Mouse (Mus musculus): Measurements from ENCODE around the gene Rcbtb2. TPM values are rescaled to one million over a fixed set of nuclear protein-coding genes. Genes with fewer than 3 reads are reported as not detected.
"Not testable (repeated sequence)": the region's sequence is repeated elsewhere in the genome, so short reads cannot be mapped to it uniquely, and the experiment has no call there.

Gene Rcbtb2
- polyA plus RNA-seq, 1 experiment from 2014 or later, result 145 TPM

DNA sequence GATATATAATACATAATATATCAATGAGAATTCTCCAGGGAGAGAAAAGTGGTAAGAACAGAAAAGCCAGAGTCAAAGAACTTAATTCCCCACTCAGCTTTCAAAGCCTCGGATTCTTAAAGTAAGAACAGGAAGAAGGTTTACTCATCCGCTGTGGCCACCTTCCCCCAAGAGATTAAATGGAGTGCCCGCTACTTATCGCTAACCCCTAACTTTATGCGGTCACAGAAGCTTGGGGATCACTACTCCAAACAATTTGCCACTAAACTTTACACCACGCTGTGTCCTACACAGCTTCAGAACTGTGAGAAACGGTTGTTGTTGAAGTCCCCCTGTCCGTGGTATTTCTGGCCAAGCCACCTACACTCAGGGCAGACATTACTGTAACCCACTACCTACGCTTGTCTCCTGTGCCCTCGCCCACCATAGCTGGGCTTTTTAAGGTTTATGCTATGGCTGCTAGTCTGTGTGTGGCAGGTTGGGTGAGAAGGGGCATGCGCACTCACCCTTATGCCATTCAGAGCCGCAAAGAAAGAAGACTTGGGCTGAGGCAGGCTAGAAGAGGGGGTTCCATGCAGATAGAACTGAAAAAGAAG, 20.5 kb upstream of the Rcbtb2 start:
- H3K27me3 ChIP-seq (ENCODE audit: control insufficient read depth, insufficient read depth, low read length), result no peaks in the 10 kb centered on the region
- no peaks in the 10 kb centered on the region; the same call in 1 of the 2 replicates for H3K4me1 ChIP-seq (replicated peaks; ENCODE audit: control insufficient read depth, insufficient read depth, low read length)
- no peak overlapping the region for H3K4me2 ChIP-seq (replicated peaks; ENCODE audit: low read depth, low read length)
- no peak overlapping the region for H3K4me3 ChIP-seq (ENCODE audit: low read depth, low read length)
- H3K9ac ChIP-seq (ENCODE audit: low read depth, low read length), result no peak overlapping the region
- 66% methylated on average over 12 of the region's 12 CpGs for WGBS
- no peaks in the 10 kb centered on the region for H3K36me3 ChIP-seq (ENCODE audit: control insufficient read depth, insufficient read depth, low read length)
- no peaks in the 10 kb centered on the region for H3K9me3 ChIP-seq (ENCODE audit: control insufficient read depth, low read length)
- H3K27ac ChIP-seq (ENCODE audit: low read depth, low read length), result no peak overlapping the region
- no peak for DNase-seq (ENCODE audit: low spot score)
- ATAC-seq (ENCODE audit: low FRiP score), result no peak

DNA sequence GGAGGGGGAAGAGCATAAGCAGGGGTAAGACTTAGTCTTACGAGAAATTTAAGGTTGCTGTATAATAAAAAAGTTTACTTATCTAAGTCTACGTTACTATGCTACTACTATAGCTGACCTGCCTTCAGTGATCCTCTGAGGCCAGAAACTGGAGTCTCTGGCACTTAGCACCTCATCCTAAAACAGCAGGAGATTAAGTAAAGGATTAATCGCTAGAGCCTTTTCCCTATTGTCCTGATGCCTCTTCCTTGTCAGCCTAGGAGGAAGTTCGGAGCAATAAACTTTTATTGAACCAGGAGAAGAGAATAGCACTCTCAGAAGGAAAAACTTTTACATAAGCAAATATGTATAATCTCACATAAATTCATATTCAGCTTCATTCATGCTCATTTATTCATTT, 19.9 kb upstream of the Rcbtb2 start:
- not testable (repeated sequence) for H3K27me3 ChIP-seq (ENCODE audit: control insufficient read depth, insufficient read depth, low read length); DNase-seq (ENCODE audit: low spot score); H3K4me3 ChIP-seq (ENCODE audit: low read depth, low read length); H3K4me1 ChIP-seq (replicated peaks; ENCODE audit: control insufficient read depth, insufficient read depth, low read length); H3K4me2 ChIP-seq (replicated peaks; ENCODE audit: low read depth, low read length); ATAC-seq (ENCODE audit: low FRiP score); H3K9me3 ChIP-seq (ENCODE audit: control insufficient read depth, low read length); H3K9ac ChIP-seq (ENCODE audit: low read depth, low read length); H3K27ac ChIP-seq (ENCODE audit: low read depth, low read length); H3K36me3 ChIP-seq (ENCODE audit: control insufficient read depth, insufficient read depth, low read length)
- 36% methylated on average over 4 of the region's 4 CpGs for WGBS

DNA sequence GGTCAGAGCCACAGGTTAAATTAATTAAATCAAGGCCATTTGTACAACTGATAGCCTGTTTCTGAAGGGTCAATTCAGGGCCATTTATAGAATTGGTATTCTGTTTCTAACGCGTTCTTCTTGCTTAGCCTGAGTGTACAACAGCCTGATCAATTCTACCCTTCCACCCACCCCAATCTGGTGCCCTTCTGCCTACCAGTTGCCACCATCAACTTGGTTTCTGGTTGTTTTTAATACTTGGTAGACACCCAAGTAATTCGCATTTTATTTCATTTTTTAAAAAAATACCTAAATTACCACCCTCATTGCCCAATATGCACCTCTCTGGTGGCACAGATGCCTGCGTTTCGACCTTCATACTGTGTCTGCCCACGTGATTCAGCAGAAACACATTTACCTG, 17.9 kb upstream of the Rcbtb2 start:
- DNase-seq (ENCODE audit: low spot score) (no peak), ATAC-seq (ENCODE audit: low FRiP score) (no peak; the same call in 1 of the 2 replicates)
- Histone ChIP-seq H3K9me3 (ENCODE audit: control insufficient read depth, low read length) (no peaks in the 10 kb centered on the region), H3K4me3 (ENCODE audit: low read depth, low read length) (no peak overlapping the region), H3K4me2 (replicated peaks; ENCODE audit: low read depth, low read length) (no peak overlapping the region), H3K27me3 (ENCODE audit: control insufficient read depth, insufficient read depth, low read length) (no peaks in the 10 kb centered on the region), H3K27ac (ENCODE audit: low read depth, low read length) (no peak overlapping the region), H3K9ac (ENCODE audit: low read depth, low read length) (no peak overlapping the region), H3K4me1 (replicated peaks; ENCODE audit: control insufficient read depth, insufficient read depth, low read length) (no peaks in the 10 kb centered on the region; the same call in 1 of the 2 replicates), H3K36me3 (ENCODE audit: control insufficient read depth, insufficient read depth, low read length) (no peaks in the 10 kb centered on the region)
- 85% methylated on average over 6 of the region's 6 CpGs for WGBS

DNA sequence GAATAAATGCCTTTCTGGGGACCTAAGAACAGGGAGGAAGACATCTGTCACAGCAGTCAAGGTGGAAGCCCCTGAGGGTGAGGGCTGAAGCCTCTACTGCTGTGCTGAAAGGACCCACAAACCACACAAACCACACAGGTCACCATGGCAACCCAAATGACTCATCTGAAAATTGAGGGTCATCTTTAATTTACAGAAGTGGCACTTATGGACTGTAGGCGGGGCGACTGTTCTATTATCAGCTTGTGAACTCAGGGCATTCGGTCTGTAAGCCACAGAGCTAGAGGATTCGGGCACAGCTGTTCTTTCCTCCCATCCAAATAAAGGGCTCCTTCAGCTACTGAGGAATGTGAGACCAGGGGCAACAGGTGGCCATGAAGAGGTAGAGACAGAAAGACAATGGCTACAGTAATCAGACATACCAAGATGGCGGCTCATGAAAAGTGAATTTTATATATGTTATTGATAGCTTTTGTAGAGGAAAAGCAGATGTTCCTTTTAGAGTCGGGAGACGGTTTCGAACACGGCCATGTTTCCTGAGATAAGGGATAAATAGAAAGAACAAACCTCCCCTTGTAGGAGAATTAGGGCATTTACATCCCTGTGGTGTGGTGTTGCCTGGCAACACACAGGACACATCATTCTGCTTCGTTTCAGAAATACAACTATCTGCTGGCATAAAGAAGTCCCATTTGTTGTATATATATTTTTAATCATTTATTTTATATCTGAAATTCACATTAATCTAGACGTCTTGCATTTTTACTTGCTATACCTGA, 17.2 kb upstream of the Rcbtb2 start:
- Histone ChIP-seq H3K4me3 (ENCODE audit: low read depth, low read length) (no peak overlapping the region), H3K9me3 (ENCODE audit: control insufficient read depth, low read length) (no peaks in the 10 kb centered on the region), H3K4me1 (replicated peaks; ENCODE audit: control insufficient read depth, insufficient read depth, low read length) (no peaks in the 10 kb centered on the region; the same call in 1 of the 2 replicates), H3K9ac (ENCODE audit: low read depth, low read length) (no peak overlapping the region), H3K27ac (ENCODE audit: low read depth, low read length) (no peak overlapping the region), H3K27me3 (ENCODE audit: control insufficient read depth, insufficient read depth, low read length) (no peaks in the 10 kb centered on the region), H3K36me3 (ENCODE audit: control insufficient read depth, insufficient read depth, low read length) (no peaks in the 10 kb centered on the region), H3K4me2 (replicated peaks; ENCODE audit: low read depth, low read length) (no peak overlapping the region)
- DNase-seq (ENCODE audit: low spot score), result peak; percentile 34
- WGBS, result 50% methylated on average over 11 of the region's 11 CpGs
- ATAC-seq (ENCODE audit: low FRiP score), result peak; percentile 77

DNA sequence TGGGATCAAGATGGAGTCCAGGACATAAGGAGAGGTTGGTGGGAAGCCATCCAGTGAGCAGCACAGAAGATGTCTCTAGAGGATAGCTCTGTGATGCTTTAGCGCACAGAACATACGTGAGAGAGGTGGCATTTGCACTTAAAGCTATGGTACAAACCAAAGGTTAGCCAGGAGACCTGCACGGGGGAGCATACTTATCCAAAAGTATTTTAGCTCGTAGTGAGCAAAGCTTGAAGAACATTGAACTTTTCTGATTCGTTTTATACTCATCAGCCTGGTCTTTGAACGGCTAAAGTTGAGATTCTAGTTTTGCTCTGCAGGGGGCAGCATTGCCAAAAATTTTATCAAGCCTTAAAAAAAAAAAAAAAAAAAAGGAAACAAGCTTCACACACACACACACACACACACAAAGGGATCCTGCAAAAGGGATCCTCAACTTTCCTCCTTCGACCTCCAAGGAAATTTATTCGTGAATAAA, 16.6 kb upstream of the Rcbtb2 start:
- Histone ChIP-seq H3K4me3 (ENCODE audit: low read depth, low read length) (no peak overlapping the region), H3K27me3 (ENCODE audit: control insufficient read depth, insufficient read depth, low read length) (no peaks in the 10 kb centered on the region), H3K36me3 (ENCODE audit: control insufficient read depth, insufficient read depth, low read length) (no peaks in the 10 kb centered on the region), H3K4me2 (replicated peaks; ENCODE audit: low read depth, low read length) (no peak overlapping the region), H3K4me1 (replicated peaks; ENCODE audit: control insufficient read depth, insufficient read depth, low read length) (no peaks in the 10 kb centered on the region; the same call in 1 of the 2 replicates), H3K9me3 (ENCODE audit: control insufficient read depth, low read length) (no peaks in the 10 kb centered on the region), H3K9ac (ENCODE audit: low read depth, low read length) (no peak overlapping the region), H3K27ac (ENCODE audit: low read depth, low read length) (no peak overlapping the region)
- DNase-seq (ENCODE audit: low spot score), result peak; percentile 76
- ATAC-seq (ENCODE audit: low FRiP score), result peak; percentile 60; the same call in 1 of the 2 replicates
- 23% methylated on average over 8 of the region's 8 CpGs for WGBS

DNA sequence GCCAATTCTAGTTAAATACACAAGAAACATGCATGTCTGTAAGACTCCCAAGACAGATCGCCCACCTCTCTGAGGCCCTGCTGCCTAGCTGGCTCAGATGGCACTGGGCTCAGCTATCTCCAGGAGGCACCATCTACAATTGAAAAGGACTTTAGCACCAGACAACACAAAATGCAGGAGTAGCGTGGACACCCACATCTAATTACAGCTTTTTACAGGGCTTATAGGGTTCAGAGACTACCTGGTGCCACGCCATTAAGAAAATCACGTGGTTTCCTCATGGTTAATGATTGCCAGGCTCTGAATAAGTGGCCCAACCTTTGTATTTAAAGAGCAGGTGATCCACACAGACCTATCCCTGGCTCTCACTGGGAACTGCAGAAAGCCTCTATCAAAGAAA, 15.9 kb upstream of the Rcbtb2 start:
- H3K4me1 ChIP-seq (replicated peaks; ENCODE audit: control insufficient read depth, insufficient read depth, low read length), result no peaks in the 10 kb centered on the region; the same call in 1 of the 2 replicates
- ATAC-seq (ENCODE audit: low FRiP score) (no peak), DNase-seq (ENCODE audit: low spot score) (no peak)
- WGBS, result 58% methylated on average over 4 of the region's 4 CpGs
- H3K9ac ChIP-seq (ENCODE audit: low read depth, low read length), result no peak overlapping the region
- H3K4me2 ChIP-seq (replicated peaks; ENCODE audit: low read depth, low read length), result no peak overlapping the region
- no peaks in the 10 kb centered on the region for H3K36me3 ChIP-seq (ENCODE audit: control insufficient read depth, insufficient read depth, low read length)
- no peaks in the 10 kb centered on the region for H3K9me3 ChIP-seq (ENCODE audit: control insufficient read depth, low read length)
- H3K4me3 ChIP-seq (ENCODE audit: low read depth, low read length), result no peak overlapping the region
- no peaks in the 10 kb centered on the region for H3K27me3 ChIP-seq (ENCODE audit: control insufficient read depth, insufficient read depth, low read length)
- H3K27ac ChIP-seq (ENCODE audit: low read depth, low read length), result no peak overlapping the region

DNA sequence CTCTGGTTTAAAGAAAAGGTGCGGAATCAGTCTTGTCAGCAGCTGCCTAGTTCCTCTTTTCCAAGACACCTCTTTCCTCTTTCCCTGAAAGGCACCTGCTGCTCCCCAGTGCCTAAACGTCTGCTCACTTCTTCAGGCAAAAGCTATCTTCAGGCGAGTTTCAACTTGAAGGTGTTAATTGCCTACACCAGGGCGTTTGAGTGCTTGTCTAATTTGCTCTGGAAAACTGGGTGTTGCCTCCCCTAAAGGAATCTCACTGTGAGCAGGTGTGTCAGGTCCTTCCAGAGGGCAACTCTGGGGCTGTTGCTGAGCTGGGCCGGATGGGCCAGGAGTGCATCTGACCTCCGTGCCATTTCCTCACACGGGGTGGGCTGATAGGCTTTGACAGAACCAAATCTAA, 15.5 kb upstream of the Rcbtb2 start:
- DNase-seq (ENCODE audit: low spot score) (no peak), ATAC-seq (ENCODE audit: low FRiP score) (no peak)
- Histone ChIP-seq H3K4me3 (ENCODE audit: low read depth, low read length) (no peak overlapping the region), H3K4me1 (replicated peaks; ENCODE audit: control insufficient read depth, insufficient read depth, low read length) (no peaks in the 10 kb centered on the region; the same call in 1 of the 2 replicates), H3K9me3 (ENCODE audit: control insufficient read depth, low read length) (no peaks in the 10 kb centered on the region), H3K27me3 (ENCODE audit: control insufficient read depth, insufficient read depth, low read length) (no peaks in the 10 kb centered on the region), H3K9ac (ENCODE audit: low read depth, low read length) (no peak overlapping the region), H3K36me3 (ENCODE audit: control insufficient read depth, insufficient read depth, low read length) (no peaks in the 10 kb centered on the region), H3K27ac (ENCODE audit: low read depth, low read length) (no peak overlapping the region), H3K4me2 (replicated peaks; ENCODE audit: low read depth, low read length) (no peak overlapping the region)
- WGBS, result 65% methylated on average over 7 of the region's 7 CpGs

DNA sequence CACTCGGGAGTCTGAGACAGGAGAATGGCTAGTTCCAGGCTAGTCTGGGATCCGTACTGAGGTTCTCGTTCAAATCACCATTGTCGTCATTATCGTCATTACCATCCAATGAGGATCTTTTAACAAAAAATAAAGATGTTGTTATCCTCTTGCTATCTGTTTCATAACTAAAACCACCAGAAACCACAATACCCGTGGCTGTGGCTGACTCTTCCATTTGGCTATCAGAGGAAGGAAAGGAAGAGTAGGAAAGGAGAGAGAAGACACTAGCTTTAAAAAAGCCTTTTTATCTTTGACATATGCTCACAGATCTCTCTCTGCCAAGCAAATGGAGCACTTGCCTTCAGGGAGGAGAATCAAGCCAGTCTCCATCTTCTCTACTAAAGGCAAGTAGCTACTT, 14.9 kb upstream of the Rcbtb2 start:
- H3K9me3 ChIP-seq (ENCODE audit: control insufficient read depth, low read length), result no peaks in the 10 kb centered on the region
- H3K36me3 ChIP-seq (ENCODE audit: control insufficient read depth, insufficient read depth, low read length), result no peaks in the 10 kb centered on the region
- ATAC-seq (ENCODE audit: low FRiP score) (no peak), DNase-seq (ENCODE audit: low spot score) (no peak)
- no peak overlapping the region for H3K9ac ChIP-seq (ENCODE audit: low read depth, low read length)
- H3K4me3 ChIP-seq (ENCODE audit: low read depth, low read length), result no peak overlapping the region
- H3K27ac ChIP-seq (ENCODE audit: low read depth, low read length), result no peak overlapping the region
- no peaks in the 10 kb centered on the region for H3K27me3 ChIP-seq (ENCODE audit: control insufficient read depth, insufficient read depth, low read length)
- WGBS, result 93% methylated on average over 6 of the region's 6 CpGs
- H3K4me1 ChIP-seq (replicated peaks; ENCODE audit: control insufficient read depth, insufficient read depth, low read length), result no peaks in the 10 kb centered on the region; the same call in 1 of the 2 replicates
- H3K4me2 ChIP-seq (replicated peaks; ENCODE audit: low read depth, low read length), result no peak overlapping the region

DNA sequence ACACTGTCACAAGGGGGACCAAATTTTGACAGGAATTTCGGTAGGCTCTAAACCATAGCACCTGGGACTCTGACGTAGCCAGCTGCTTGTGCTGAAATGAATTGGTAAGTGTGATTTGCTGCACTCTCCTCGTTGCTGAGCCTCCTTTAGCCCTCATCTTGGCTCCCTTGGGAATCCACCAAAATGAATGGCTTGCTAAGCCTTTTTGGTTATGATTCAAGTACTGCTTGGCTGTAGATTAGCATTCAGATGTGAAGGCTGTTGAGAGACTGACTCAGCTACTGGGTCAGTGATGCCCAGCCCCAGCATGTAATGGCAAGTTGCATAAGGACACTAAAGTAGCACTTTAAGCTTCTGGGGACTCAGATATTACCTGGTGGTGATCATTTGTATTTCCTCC, 12.2 kb upstream of the Rcbtb2 start:
- no peaks in the 10 kb centered on the region for H3K4me1 ChIP-seq (replicated peaks; ENCODE audit: control insufficient read depth, insufficient read depth, low read length)
- H3K27me3 ChIP-seq (ENCODE audit: control insufficient read depth, insufficient read depth, low read length), result no peaks in the 10 kb centered on the region
- DNase-seq (ENCODE audit: low spot score) (no peak), ATAC-seq (ENCODE audit: low FRiP score) (no peak)
- no peak overlapping the region for H3K27ac ChIP-seq (ENCODE audit: low read depth, low read length)
- H3K4me3 ChIP-seq (ENCODE audit: low read depth, low read length), result no peak overlapping the region
- no peaks in the 10 kb centered on the region for H3K36me3 ChIP-seq (ENCODE audit: control insufficient read depth, insufficient read depth, low read length)
- H3K9ac ChIP-seq (ENCODE audit: low read depth, low read length), result no peak overlapping the region
- 72% methylated on average over 3 of the region's 3 CpGs for WGBS
- no peaks in the 10 kb centered on the region for H3K9me3 ChIP-seq (ENCODE audit: control insufficient read depth, low read length)
- no peak overlapping the region for H3K4me2 ChIP-seq (replicated peaks; ENCODE audit: low read depth, low read length)
